Mouse (Mus musculus): Measurements from ENCODE around the gene Klk11.

DNA sequence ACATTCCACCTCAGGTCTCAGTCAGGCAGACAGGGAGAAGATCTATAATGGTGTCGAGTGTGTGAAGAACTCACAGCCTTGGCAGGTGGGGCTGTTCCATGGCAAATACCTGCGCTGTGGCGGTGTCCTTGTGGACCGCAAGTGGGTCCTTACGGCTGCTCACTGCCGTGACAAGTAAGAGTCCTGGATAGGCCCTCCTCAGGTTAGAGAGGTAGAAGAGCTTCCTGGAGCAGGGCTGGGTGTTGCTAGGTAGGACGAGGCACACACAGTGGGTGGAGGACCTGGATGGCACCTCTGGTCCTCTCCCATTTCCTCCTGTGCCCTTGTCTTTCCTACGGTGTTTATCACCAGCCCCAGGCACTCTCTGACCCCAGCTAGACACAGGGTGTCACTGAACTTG, 4.8 kb upstream of the Klk11 start:
- TF ChIP-seq GATA1 (IDR thresholded peaks at IDR 0.05; ENCODE audit: borderline replicate concordance, low read length) (no peak), CTCF (IDR thresholded peaks at IDR 0.05; ENCODE audit: low read depth, low read length) (no peak), TAL1 (conservative IDR thresholded peaks at IDR 0.05; ENCODE audit: low read depth, low read length) (no peak), GATA2 (IDR thresholded peaks at IDR 0.05; ENCODE audit: borderline replicate concordance, low read depth, low read length) (no peak)
